Mouse (Mus musculus) liver, postnatal 0 days (tissue): ENCODE measurements at regions not wholly inside any gene's neighbourhood (a gene's known extent, or its start where the extent isn't known, plus 50 kb on each side); places are given as distances from the start of the nearest gene placed in this dataset.
"Not testable (repeated sequence)": the region's sequence is repeated elsewhere in the genome, so short reads cannot be mapped to it uniquely, and the experiment has no call there.

Source experiments
- ATAC-seq: fragments of 200-750 bp; cut with Nextera tagmentation; 2 replicates; pipeline ENCODE4 v1.8.0; 2017; ENCODE audit warnings: mild to moderate bottlenecking, moderate library complexity
- DNase-seq: peaks from one replicate; pipeline ENCODE4 v3.0.0-alpha.2; 2016
- H3K27ac ChIP-seq: fragments of 300-500 bp; sonication (generic); 2 replicates; pipeline ENCODE4 v1.5.1; 2014; ENCODE audit warnings: antibody characterized with exemption, moderate library complexity, mild to moderate bottlenecking, low read depth
- H3K27me3 ChIP-seq: fragments of 300-500 bp; sonication (generic); 2 replicates; pipeline ENCODE4 v1.6.1; 2014; ENCODE audit warnings: low read length, control low read depth, mixed read lengths; ENCODE audit not compliant: insufficient read depth
- H3K36me3 ChIP-seq: fragments of 300-500 bp; sonication (generic); replicated peaks from 2 replicates; pipeline ENCODE4 v1.6.1; 2014; ENCODE audit warnings: mild to moderate bottlenecking, control low read depth, low read length, moderate library complexity, mixed read lengths; ENCODE audit not compliant: insufficient read depth
- H3K4me1 ChIP-seq: fragments of 300-500 bp; sonication (generic); 2 replicates; pipeline ENCODE4 v1.6.1; 2014; ENCODE audit warnings: antibody characterized with exemption, mild to moderate bottlenecking, control low read depth; ENCODE audit not compliant: insufficient read depth
- H3K4me2 ChIP-seq: fragments of 300-500 bp; sonication (generic); 2 replicates; pipeline ENCODE4 v1.6.1; 2014; ENCODE audit warnings: low read depth, mild to moderate bottlenecking, low read length, moderate library complexity, mixed read lengths
- H3K4me3 ChIP-seq: fragments of 300-500 bp; sonication (generic); 2 replicates; pipeline ENCODE4 v1.5.1; 2014; ENCODE audit warnings: low read depth, low read length
- H3K9ac ChIP-seq: fragments of 300-500 bp; sonication (generic); replicated peaks from 2 replicates; pipeline ENCODE4 v1.6.1; 2014; ENCODE audit warnings: mild to moderate bottlenecking, moderate library complexity
- H3K9me3 ChIP-seq: fragments of 300-500 bp; sonication (generic); 2 replicates; pipeline ENCODE4 v1.6.1; 2016; ENCODE audit warnings: mild to moderate bottlenecking, control low read depth, low read length, mixed read lengths
- CTCF ChIP-seq: sonication (generic); IDR thresholded peaks from 2 replicates; pipeline ENCODE4 v1.5.1; 2016; ENCODE audit warnings: antibody characterized with exemption, low read depth
- EP300 ChIP-seq: IDR thresholded peaks from 2 replicates; pipeline ENCODE4 v1.6.1; 2016; ENCODE audit warnings: antibody characterized with exemption, low read depth, mild to moderate bottlenecking
- WGBS: fragments of 180-500 bp; shearing (Covaris S2); extraction: QIAGEN DNeasy Blood & Tissue Kit; methylation state at CpG from one replicate; pipeline ENCODE4 v1.1.7; 2014; ENCODE audit not compliant: insufficient replicate concordance; 5-methylcytosine and 5-hydroxymethylcytosine counted together

DNA sequence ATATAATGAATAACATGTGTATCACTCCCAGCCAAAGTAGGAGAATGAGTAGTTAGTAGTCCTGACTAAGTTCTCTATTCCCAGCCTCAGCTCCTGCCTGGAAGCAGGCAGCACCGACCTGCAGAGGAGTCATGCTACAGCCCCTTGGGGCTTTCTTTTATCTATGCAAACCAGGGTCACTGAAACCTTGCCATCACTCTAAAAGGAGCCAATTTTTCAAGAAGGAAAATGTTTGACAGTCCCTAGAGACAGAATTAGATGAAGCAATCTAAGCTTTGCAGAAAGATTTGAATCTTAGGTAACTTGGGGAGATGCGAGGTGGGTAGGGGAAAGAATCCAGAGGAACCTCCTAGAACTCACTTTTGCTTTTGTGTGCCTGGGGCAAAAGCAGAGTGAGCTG is 103.5 kb upstream of the Sec61g start:
- no peaks in the 10 kb centered on the region for H3K4me1 ChIP-seq
- no peak for ATAC-seq
- H3K27me3 ChIP-seq: no peaks in the 10 kb centered on the region
- no peaks in the 10 kb centered on the region for H3K36me3 ChIP-seq
- WGBS: 65% methylated on average over 2 of the region's 2 CpGs
- H3K4me3 ChIP-seq: no peak overlapping the region
- TF ChIP-seq EP300: no peak
- H3K9ac ChIP-seq: no peak overlapping the region
- H3K9me3 ChIP-seq: 0 out of 2 replicates have a peak, but pooled peaks cover 3% of the 10 kb centered on the region
- no peak for DNase-seq
- no peak overlapping the region for H3K27ac ChIP-seq
- H3K4me2 ChIP-seq: no peak overlapping the region

DNA sequence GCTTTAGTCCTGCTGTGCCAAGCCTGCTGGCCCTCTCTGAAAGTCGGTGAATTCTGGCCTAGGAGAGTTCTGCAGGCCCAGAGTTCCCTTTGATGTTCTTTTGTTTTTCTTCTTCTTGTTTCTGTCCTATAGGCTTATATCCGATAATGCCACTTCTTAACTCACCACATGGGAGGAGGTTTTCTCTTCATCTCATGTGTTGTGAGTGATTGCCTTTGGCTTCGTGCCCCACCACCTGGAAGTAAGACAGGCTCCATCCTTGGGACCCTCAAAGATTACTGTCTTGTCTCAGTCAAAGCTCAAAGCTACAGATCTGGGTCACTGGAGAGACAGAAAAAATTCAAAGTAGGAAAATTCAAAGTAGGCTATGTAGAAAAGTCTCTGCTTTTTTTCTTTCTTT is 104.2 kb upstream of the Sec61g start:
- 71% methylated on average over 3 of the region's 3 CpGs for WGBS
- no peak for TF ChIP-seq CTCF
- no peak for TF ChIP-seq EP300

DNA sequence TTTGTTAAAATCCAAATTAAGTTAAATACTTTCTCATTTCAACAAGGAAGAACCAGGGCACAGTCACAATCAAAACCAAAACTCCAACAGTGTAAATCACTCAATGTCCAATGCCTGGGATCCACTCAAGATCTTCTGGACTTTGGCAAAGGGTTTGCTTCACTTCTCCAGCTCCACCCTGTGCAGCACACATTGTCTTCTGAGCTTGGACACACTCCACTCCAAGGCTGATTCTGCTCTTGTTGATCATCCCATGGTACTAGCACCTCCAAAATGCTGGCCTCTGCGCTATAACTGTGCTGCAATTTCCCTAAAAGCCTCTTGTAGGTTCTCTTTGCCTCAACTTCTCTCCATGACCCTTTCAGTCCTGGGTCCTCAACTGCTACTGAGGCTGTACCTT is 111.5 kb upstream of the Sec61g start:
- Histone ChIP-seq H3K9ac (no peak overlapping the region), H3K9me3 (no peaks in the 10 kb centered on the region), H3K27ac (no peak overlapping the region), H3K4me3 (no peak overlapping the region), H3K36me3 (no peaks in the 10 kb centered on the region), H3K27me3 (no peaks in the 10 kb centered on the region), H3K4me2 (no peak overlapping the region), H3K4me1 (no peaks in the 10 kb centered on the region)
- WGBS: 64% methylated on average over 1 of the region's 1 CpGs
- TF ChIP-seq EP300 (no peak), CTCF (no peak)
- DNase-seq: no peak
- ATAC-seq: no peak

More for the DNA sequence above, 104.2 kb upstream of the Sec61g start:
- H3K4me1 ChIP-seq: no peaks in the 10 kb centered on the region
- H3K27me3 ChIP-seq: no peaks in the 10 kb centered on the region
- H3K9me3 ChIP-seq: 0 out of 2 replicates have a peak, but pooled peaks cover 3% of the 10 kb centered on the region
- no peak for DNase-seq
- no peak overlapping the region for H3K4me2 ChIP-seq
- no peak for ATAC-seq
- H3K9ac ChIP-seq: no peak overlapping the region
- no peaks in the 10 kb centered on the region for H3K36me3 ChIP-seq
- no peak overlapping the region for H3K27ac ChIP-seq
- H3K4me3 ChIP-seq: no peak overlapping the region

- no peaks in the 10 kb centered on the region for H3K4me1 ChIP-seq
- H3K27ac ChIP-seq: no peak overlapping the region
- no peaks in the 10 kb centered on the region for H3K36me3 ChIP-seq
- TF ChIP-seq EP300: no peak
- 0 out of 2 replicates have a peak, but pooled peaks have one; percentile 25 for TF ChIP-seq CTCF
- no peak overlapping the region for H3K4me2 ChIP-seq
- H3K9ac ChIP-seq: no peak overlapping the region
- no peaks in the 10 kb centered on the region for H3K27me3 ChIP-seq
- no peak overlapping the region for H3K4me3 ChIP-seq
- no peaks in the 10 kb centered on the region for H3K9me3 ChIP-seq
- ATAC-seq (no peak), DNase-seq (no peak)
- 36% methylated on average over 2 of the region's 2 CpGs for WGBS
Measured at GRCm38 (mm10) chr11:16623694-16624093, 115.4 kb upstream of the Sec61g start.

DNA sequence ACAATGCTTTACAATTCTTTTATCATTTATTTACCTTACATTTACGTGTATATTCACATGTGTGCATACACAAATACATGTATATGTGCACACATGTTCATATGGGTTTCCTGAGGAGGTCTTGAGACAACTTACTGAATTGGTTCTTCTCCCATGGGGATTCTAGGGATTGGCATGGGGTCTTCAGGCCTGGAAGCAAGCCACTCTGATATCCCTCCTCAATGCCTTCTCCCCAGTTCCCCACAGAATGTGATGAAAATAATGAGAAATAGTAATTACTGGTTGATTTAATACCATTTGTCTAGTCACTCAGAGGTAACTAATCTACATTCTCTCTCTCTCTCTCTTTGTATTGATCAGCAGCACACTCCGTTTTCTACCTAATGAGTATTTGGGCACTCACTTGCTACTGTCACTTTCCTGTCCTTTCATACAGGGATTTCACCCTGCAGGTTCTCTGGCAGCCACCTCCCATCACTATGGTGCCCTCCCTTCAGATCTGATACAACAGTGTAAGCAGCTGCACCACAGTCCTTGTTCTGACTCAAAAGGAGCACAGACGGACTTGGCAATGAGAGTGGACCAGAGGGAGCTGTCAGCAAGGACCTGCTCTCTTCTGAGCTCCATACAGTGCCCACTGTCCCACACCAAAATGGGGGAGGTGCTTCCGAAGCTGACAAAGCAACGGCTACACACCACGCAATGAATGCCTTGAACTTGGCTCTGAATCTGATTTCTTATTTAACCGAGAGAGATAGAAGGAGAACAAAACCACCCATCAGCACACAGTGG is 119.2 kb upstream of the Sec61g start:
- Histone ChIP-seq H3K4me2 (no peak overlapping the region), H3K27me3 (no peaks in the 10 kb centered on the region), H3K4me1 (no peaks in the 10 kb centered on the region), H3K4me3 (no peak overlapping the region), H3K9ac (no peak overlapping the region), H3K27ac (no peak overlapping the region), H3K36me3 (no peaks in the 10 kb centered on the region), H3K9me3 (no peaks in the 10 kb centered on the region)
- DNase-seq (no peak), ATAC-seq (no peak)
- no peak for TF ChIP-seq CTCF
- no peak for TF ChIP-seq EP300
- WGBS: 66% methylated on average over 7 of the region's 7 CpGs

- H3K9ac ChIP-seq: no peak overlapping the region
- DNase-seq: no peak
- no peaks in the 10 kb centered on the region for H3K4me1 ChIP-seq
- peak; percentile 25; the same call in 1 of the 2 replicates for ATAC-seq
- H3K4me3 ChIP-seq: no peak overlapping the region
- 26% methylated on average over 1 of the region's 1 CpGs for whole genome bisulfite sequencing
- H3K27me3 ChIP-seq: no peaks in the 10 kb centered on the region
- no peak overlapping the region for H3K4me2 ChIP-seq
- H3K27ac ChIP-seq: no peak overlapping the region
- TF ChIP-seq EP300 (no peak), CTCF (no peak)
- H3K36me3 ChIP-seq: no peaks in the 10 kb centered on the region
- no peaks in the 10 kb centered on the region for H3K9me3 ChIP-seq
Measured at GRCm38 (mm10) chr11:16629410-16630129, 121.3 kb upstream of the Sec61g start.

- H3K9me3 ChIP-seq, H3K9ac ChIP-seq, H3K4me2 ChIP-seq, H3K27me3 ChIP-seq, H3K27ac ChIP-seq, H3K36me3 ChIP-seq, H3K4me3 ChIP-seq, DNase-seq, ATAC-seq, H3K4me1 ChIP-seq: not testable (repeated sequence)
- WGBS: 86% methylated on average over 11 of the region's 11 CpGs
Measured at GRCm38 (mm10) chr11:16635796-16636195, 116.2 kb upstream of the Egfr start.
